ENCODE assay signal across 8 mouse cellular contexts in the genomic region with DNA sequence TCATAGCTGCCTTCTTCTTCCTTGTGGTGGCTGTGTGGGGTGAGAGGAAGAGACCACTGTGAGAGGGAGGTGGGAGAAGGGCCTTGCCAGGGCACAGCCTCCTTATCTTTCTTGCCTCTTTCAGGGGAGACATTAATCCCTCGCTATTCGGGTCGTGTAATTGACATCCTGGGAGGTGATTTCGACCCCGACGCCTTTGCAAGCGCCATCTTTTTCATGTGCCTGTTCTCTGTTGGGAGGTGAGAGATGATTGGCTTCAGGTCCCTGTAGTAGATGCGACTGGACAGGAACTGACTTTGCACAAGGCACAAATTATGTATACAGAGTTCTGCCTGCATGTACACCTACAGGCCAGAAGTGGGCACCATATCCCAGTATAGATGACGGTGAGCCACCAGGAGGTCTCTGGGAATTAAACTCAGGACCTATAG. TPM values are rescaled to one million over a fixed set of nuclear protein-coding genes. Genes with fewer than 3 reads are reported as not detected.
A peak's percentile ranks its signal among the peaks of the same experiment; 100 is the strongest.
DNase-seq lines count a peak whose midpoint lies in the region; ATAC-seq and TF ChIP-seq lines count a peak whose summit lies in the region.

No protein-coding gene starts in this region.

- no peak for TF ChIP-seq POLR2A in kidney, adult 2 months (IDR thresholded peaks at IDR 0.05; ENCODE audit: low read depth, low read length)

- 29% methylated on average over 9 of the region's 9 CpGs for WGBS in kidney, adult 2 months
- WGBS in midbrain, embryonic 14.5 days: 14% methylated on average over 9 of the region's 9 CpGs

- no peaks in the 10 kb centered on the region for H3K36me3 ChIP-seq in kidney, adult 2 months (ENCODE audit: control insufficient read depth, insufficient read depth, low read length)
- H3K36me3 ChIP-seq in midbrain, embryonic 14.5 days (ENCODE audit: control insufficient read depth, insufficient read depth, low read length): no peaks in the 10 kb centered on the region

- TF ChIP-seq CTCF in kidney, adult 2 months (conservative IDR thresholded peaks at IDR 0.05; ENCODE audit: insufficient read depth, insufficient read length, low read depth, low read length): peak; percentile 63

- peak overlapping the region; percentile 8; the same call in 1 of the 2 replicates for H3K27ac ChIP-seq in kidney, adult 2 months (ENCODE audit: insufficient read depth, low read depth, low read length)
- no peak overlapping the region for H3K27ac ChIP-seq in midbrain, embryonic 14.5 days (replicated peaks; ENCODE audit: low read depth, low read length)

- DNase-seq in kidney, adult 2 months: peak; percentile 61
- no peak for DNase-seq in kidney, adult 11 months
- DNase-seq in NIH3T3 (ENCODE audit: low read depth): peak; percentile 76
- DNase-seq in kidney, postnatal 25 days: peak; percentile 32 to 43
- DNase-seq in midbrain, embryonic 14.5 days: peak; percentile 60
- DNase-seq in gastrocnemius, adult 8-10 months (ENCODE audit: low spot score in 2 of 2): no peak
- DNase-seq in left cerebral cortex, postnatal 25 days (ENCODE audit: low spot score in 2 of 2): no peak

- H3K9me3 ChIP-seq in midbrain, embryonic 14.5 days (ENCODE audit: control insufficient read depth, low read length): no peaks in the 10 kb centered on the region

- H3K4me2 ChIP-seq in midbrain, embryonic 14.5 days (ENCODE audit: low read length): no peak overlapping the region

- peak; percentile 82 for ATAC-seq in erythroid progenitor cell, adult 5-6 weeks (replicated peaks; ENCODE audit: low FRiP score, poor library complexity, severe bottlenecking)
- ATAC-seq in midbrain, embryonic 14.5 days (ENCODE audit: low FRiP score, low TSS enrichment): no peak

- no peak overlapping the region for H3K9ac ChIP-seq in midbrain, embryonic 14.5 days (replicated peaks; ENCODE audit: low read length)

- peak overlapping the region; percentile 94 for H3K4me3 ChIP-seq in kidney, adult 2 months (ENCODE audit: insufficient read depth, low read depth, low read length)
- H3K4me3 ChIP-seq in midbrain, embryonic 14.5 days (replicated peaks; ENCODE audit: low read depth, low read length): no peak overlapping the region

- intact Hi-C loops in left cerebral cortex, postnatal 25 days (cut with DNase I): loop anchor here (2.0 kb wide), 1 partner anchor 35 kb away; no protein-coding TSS in a partner anchor

- no peaks in the 10 kb centered on the region for H3K27me3 ChIP-seq in kidney, adult 2 months (replicated peaks; ENCODE audit: control insufficient read depth, insufficient read depth, low read length)
- peaks cover 24% of the 10 kb centered on the region for H3K27me3 ChIP-seq in midbrain, embryonic 14.5 days (ENCODE audit: control insufficient read depth, insufficient read depth, low read length)

- peaks cover 6% of the 10 kb centered on the region; the same call in 1 of the 2 replicates for H3K4me1 ChIP-seq in kidney, adult 2 months (ENCODE audit: control insufficient read depth, insufficient read depth, low read length)
- H3K4me1 ChIP-seq in midbrain, embryonic 14.5 days (ENCODE audit: control insufficient read depth, insufficient read depth, low read length): no peaks in the 10 kb centered on the region; the same call in 1 of the 2 replicates

RNA-seq across cellular contexts. Expression of a gene that starts 2.4 kb away (rescaled TPM):
- 25.0 and 29.2 TPM in 2 replicates for polyA plus RNA-seq in kidney, adult 2 months (2012; rRNA removed)
- total RNA-seq in erythroid progenitor cell, adult 5-6 weeks (2015; ENCODE audit: low replicate concordance): 4.7 and 6.7 TPM in 2 replicates
- total RNA-seq in erythroid progenitor cell, adult 5-6 weeks (2017; ENCODE audit: low replicate concordance): 7.7 and 16.6 TPM in 2 replicates
- polyA plus RNA-seq in midbrain, embryonic 14.5 days (2014; fragmentation: Nextera tagmentation; extraction: Ambion mirVana): 0.77 and 1.6 TPM in 2 replicates
- total RNA-seq in gastrocnemius, adult 8-10 months (2022): 1 to 10 TPM; 5.1 to 7.6 (median 6.7) TPM
- 1 to 10 TPM; 5.2 to 5.4 TPM for total RNA-seq in left cerebral cortex, postnatal 25 days (2021)

RNA-seq across cellular contexts. Expression of a gene that starts 8.2 kb away (rescaled TPM):
- polyA plus RNA-seq in kidney, adult 2 months (2012; rRNA removed): 34.2 and 58.1 TPM in 2 replicates
- 38.1 and 68.1 TPM in 2 replicates for total RNA-seq in erythroid progenitor cell, adult 5-6 weeks (2015; ENCODE audit: low replicate concordance)
- total RNA-seq in erythroid progenitor cell, adult 5-6 weeks (2017; ENCODE audit: low replicate concordance): 29.3 and 38.3 TPM in 2 replicates
- polyA plus RNA-seq in midbrain, embryonic 14.5 days (2014; fragmentation: Nextera tagmentation; extraction: Ambion mirVana): 1.1 and 5.1 TPM in 2 replicates
- total RNA-seq in gastrocnemius, adult 8-10 months (2022): 1 to 10 TPM; 2.1 to 4.3 (median 3.4) TPM
- 1 to 10 TPM; 2.0 to 4.1 TPM for total RNA-seq in left cerebral cortex, postnatal 25 days (2021)

RNA-seq across cellular contexts. Expression of a gene that starts 18.2 kb away (rescaled TPM):
- 21.5 and 32.3 TPM in 2 replicates for polyA plus RNA-seq in kidney, adult 2 months (2012; rRNA removed)
- 23.5 and 39.3 TPM in 2 replicates for total RNA-seq in erythroid progenitor cell, adult 5-6 weeks (2015; ENCODE audit: low replicate concordance)
- 21.3 and 36.5 TPM in 2 replicates for total RNA-seq in erythroid progenitor cell, adult 5-6 weeks (2017; ENCODE audit: low replicate concordance)
- polyA plus RNA-seq in midbrain, embryonic 14.5 days (2014; fragmentation: Nextera tagmentation; extraction: Ambion mirVana): 1.0 and 2.2 TPM in 2 replicates
- total RNA-seq in gastrocnemius, adult 8-10 months (2022): 1 to 10 TPM; 1.4 to 2.1 (median 1.7) TPM
- total RNA-seq in left cerebral cortex, postnatal 25 days (2021): 1 to 10 TPM in 1 of 2 experiments, under 1 TPM in 1; 0.53 to 1.4 TPM

RNA-seq across cellular contexts. Expression of a gene that starts 18.4 kb away (rescaled TPM):
- polyA plus RNA-seq in kidney, adult 2 months (2012; rRNA removed): 14.5 and 19.4 TPM in 2 replicates
- total RNA-seq in erythroid progenitor cell, adult 5-6 weeks (2015; ENCODE audit: low replicate concordance): 12.6 and 21.0 TPM in 2 replicates
- 21.6 and 35.4 TPM in 2 replicates for total RNA-seq in erythroid progenitor cell, adult 5-6 weeks (2017; ENCODE audit: low replicate concordance)
- 1.1 and 2.9 TPM in 2 replicates for polyA plus RNA-seq in midbrain, embryonic 14.5 days (2014; fragmentation: Nextera tagmentation; extraction: Ambion mirVana)
- 1 to 10 TPM in 3 of 4 experiments, under 1 TPM in 1; 0.82 to 1.3 (median 1.2) TPM for total RNA-seq in gastrocnemius, adult 8-10 months (2022)
- 1 to 10 TPM; 1.5 to 1.8 TPM for total RNA-seq in left cerebral cortex, postnatal 25 days (2021)

RNA-seq across cellular contexts. Expression of a gene that starts 32.9 kb away (rescaled TPM):
- polyA plus RNA-seq in kidney, adult 2 months (2012; rRNA removed): 2.3 and 15.1 TPM in 2 replicates
- 10.1 and 21.4 TPM in 2 replicates for total RNA-seq in erythroid progenitor cell, adult 5-6 weeks (2015; ENCODE audit: low replicate concordance)
- total RNA-seq in erythroid progenitor cell, adult 5-6 weeks (2017; ENCODE audit: low replicate concordance): 8.0 and 14.1 TPM in 2 replicates
- not detected in 2 replicates for polyA plus RNA-seq in midbrain, embryonic 14.5 days (2014; fragmentation: Nextera tagmentation; extraction: Ambion mirVana)
- under 1 TPM in 1 of 4 experiments, not detected in 3; 0.10 TPM for total RNA-seq in gastrocnemius, adult 8-10 months (2022)
- total RNA-seq in left cerebral cortex, postnatal 25 days (2021): under 1 TPM in 1 of 2 experiments, not detected in 1; 0.23 TPM

Comparison
In these comparisons a context has a peak if more than half of its experiments do, and no peak if none do; other contexts are left out.
1. DNase-seq: peak in kidney, adult 2 months (single experiment), NIH3T3 (single experiment), kidney, postnatal 25 days (2 of 2) and midbrain, embryonic 14.5 days (single experiment); none in kidney, adult 11 months (single experiment), gastrocnemius, adult 8-10 months (0 of 2) and left cerebral cortex, postnatal 25 days (0 of 2).
2. RNA of a gene that starts 8.2 kb away (total RNA-seq): 29.3 to 68.1 TPM in erythroid progenitor cell, adult 5-6 weeks; 2.0 to 4.1 TPM in left cerebral cortex, postnatal 25 days and 2.1 to 4.3 TPM in gastrocnemius, adult 8-10 months; every median in the first group is over 4 times any median in the second.
3. RNA of a gene that starts 18.2 kb away (total RNA-seq): 21.3 to 39.3 TPM in erythroid progenitor cell, adult 5-6 weeks; 1.4 to 2.1 TPM in gastrocnemius, adult 8-10 months and 0.53 to 1.4 TPM in left cerebral cortex, postnatal 25 days; every median in the first group is over 4 times any median in the second.